Mouse (Mus musculus) lung, adult 2 months (tissue): Measurements from ENCODE around the gene Sfta2.
A peak's percentile ranks its signal among the peaks of the same experiment; 100 is the strongest.

Experiments used
- CTCF ChIP-seq: fragments of 200-500 bp; IDR thresholded peaks from 2 replicates; pipeline ENCODE4 v1.5.1; 2011; ENCODE audit warnings: mild to moderate bottlenecking, low read length, control low read depth; ENCODE audit not compliant: insufficient read depth
- POLR2A ChIP-seq: fragments of 200-500 bp; IDR thresholded peaks from 2 replicates; pipeline ENCODE4 v1.6.1; 2011; ENCODE audit warnings: low read depth, mild to moderate bottlenecking, control low read depth, low read length, borderline replicate concordance; ENCODE audit errors: extremely low read depth

DNA sequence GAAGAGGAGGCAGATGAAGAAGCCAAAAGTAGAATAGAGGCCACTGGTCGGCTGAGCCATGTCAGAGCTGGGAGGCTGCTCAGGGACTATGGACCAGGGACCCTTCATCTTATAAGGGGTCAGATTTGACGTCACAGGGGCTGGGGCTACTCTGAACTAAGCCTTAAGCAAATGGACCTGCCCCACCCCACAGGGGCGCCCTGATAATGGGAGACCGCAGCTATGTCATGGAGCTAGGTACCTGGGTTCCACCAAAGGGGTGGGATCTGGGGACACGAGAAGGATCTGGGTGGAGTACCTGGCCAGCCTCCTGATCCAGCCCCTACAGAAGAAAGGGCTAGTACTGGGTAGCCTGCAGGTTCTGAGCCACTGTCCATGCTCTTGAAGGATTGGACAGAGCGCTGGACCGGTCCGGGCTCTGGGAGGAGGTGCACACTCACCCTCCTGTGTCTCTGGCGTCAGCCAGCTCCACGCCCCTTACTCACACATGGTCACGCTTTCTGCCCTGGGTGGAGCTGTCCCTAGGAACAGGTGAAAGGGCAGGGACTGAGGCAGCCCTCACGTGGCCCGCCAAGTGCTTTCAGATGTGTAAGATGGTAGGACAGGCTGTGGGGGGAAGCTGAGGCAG lies 42.4 kb downstream of the Sfta2 start, which contains the start of gene Mucl3:
- TF ChIP-seq CTCF (no peak), POLR2A (0 out of 2 replicates have a peak, but pooled peaks have one; percentile 28)
